Mouse (Mus musculus): ENCODE measurements at regions not wholly inside any gene's neighbourhood (a gene's known extent, or its start where the extent isn't known, plus 50 kb on each side); places are given as distances from the start of the nearest gene placed in this dataset.

DNA sequence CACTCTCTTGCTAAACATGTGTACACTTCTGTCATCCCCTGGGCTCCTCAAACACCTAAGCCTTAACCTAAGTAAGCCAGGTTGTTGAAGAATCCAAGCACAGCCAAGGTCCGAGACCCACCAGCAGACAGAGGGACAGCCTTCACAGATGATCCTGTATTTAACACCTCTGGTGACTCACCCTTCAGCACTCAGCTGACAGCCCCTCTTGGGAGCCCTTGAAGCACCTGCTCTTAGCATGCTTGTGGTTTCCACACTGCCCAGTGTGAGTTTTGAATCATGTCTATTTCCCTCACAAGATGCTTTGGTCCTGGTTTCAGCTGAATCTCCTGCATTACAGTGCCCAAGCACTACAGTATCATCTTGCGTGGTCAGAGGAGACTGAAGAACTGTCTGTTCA, 142.0 kb downstream of the Bod1 start:
- TF ChIP-seq CTCF (IDR thresholded peaks at IDR 0.05) (no peak), EP300 (IDR thresholded peaks at IDR 0.05) (no peak)
